In the genomic region with DNA sequence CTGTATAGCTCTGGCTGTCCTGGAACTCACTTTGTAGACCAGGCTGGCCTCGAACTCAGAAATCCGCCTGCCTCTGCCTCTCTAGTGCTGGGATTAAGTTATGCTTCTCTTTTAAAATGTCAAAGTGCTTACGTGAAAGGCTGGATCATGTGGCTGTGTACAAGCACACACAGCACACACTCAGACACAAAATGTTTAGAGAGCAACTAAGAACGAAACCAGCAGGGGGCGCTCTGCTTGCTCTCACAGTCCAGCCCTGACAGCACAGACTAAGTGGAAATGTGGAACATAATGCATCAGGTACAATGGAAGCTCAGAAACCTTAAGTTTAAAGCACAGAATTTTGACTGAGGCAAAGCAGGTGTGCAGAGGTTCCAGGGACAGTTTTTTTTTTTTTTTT, we compare ENCODE assay signal across 8 mouse cellular contexts. TPM values are rescaled to one million over a fixed set of nuclear protein-coding genes. Genes with fewer than 3 reads are reported as not detected.
DNase-seq lines count a peak whose midpoint lies in the region; ATAC-seq lines count a peak whose summit lies in the region.

No protein-coding gene starts in this region.

- no peaks in the 10 kb centered on the region for H3K27me3 ChIP-seq in heart, embryonic 11.5 days (ENCODE audit: control insufficient read depth, insufficient read depth, low read length)

- H3K4me3 ChIP-seq in heart, embryonic 11.5 days (ENCODE audit: low read depth, low read length) = no peak overlapping the region

- no peak overlapping the region for H3K9ac ChIP-seq in heart, embryonic 11.5 days (ENCODE audit: low read depth, low read length)

- 0 out of 2 replicates have a peak, but pooled peaks cover 3% of the 10 kb centered on the region for H3K9me3 ChIP-seq in heart, embryonic 11.5 days (replicated peaks; ENCODE audit: control insufficient read depth, low read length)

- intact Hi-C loops in left cerebral cortex, postnatal 14 days (cut with DNase I) = no loop called here

- no peaks in the 10 kb centered on the region for H3K36me3 ChIP-seq in heart, embryonic 11.5 days (ENCODE audit: control insufficient read depth, insufficient read depth, low read length)

- H3K4me2 ChIP-seq in heart, embryonic 11.5 days = no peak overlapping the region

- 9% methylated on average over 5 of the region's 5 CpGs for WGBS in heart, embryonic 11.5 days (ENCODE audit: insufficient replicate concordance)

- peak; percentile 97 for DNase-seq in heart, adult 11 months
- peak; percentile 84 for DNase-seq in cerebellum, adult 8-10 months
- DNase-seq in frontal cortex, postnatal 10 days (ENCODE audit: low spot score in 2 of 2) = peak; percentile 43 to 58
- DNase-seq in left cerebral cortex, postnatal 14 days (ENCODE audit: low spot score in 2 of 2) = peak; percentile 86 to 91
- DNase-seq in spleen, adult 18-20 months = peak; percentile 62 to 90

- no peak for ATAC-seq in heart, embryonic 11.5 days (replicated peaks; ENCODE audit: insufficient number of reproducible peaks, low FRiP score, low TSS enrichment)
- peak; percentile 82 for ATAC-seq in inflammation-experienced regulatory T-cells, adult 6 months
- peak; percentile 72 for ATAC-seq in megakaryocyte-erythroid progenitor cell, adult 5-6 weeks (replicated peaks; ENCODE audit: low FRiP score, low TSS enrichment, poor library complexity, severe bottlenecking)

- no peaks in the 10 kb centered on the region; the same call in 1 of the 2 replicates for H3K4me1 ChIP-seq in heart, embryonic 11.5 days (ENCODE audit: control insufficient read depth, insufficient read depth, low read length)

- H3K27ac ChIP-seq in heart, embryonic 11.5 days (ENCODE audit: low read depth, low read length) = no peak overlapping the region

RNA-seq across cellular contexts. Expression of a gene that starts 2.4 kb away (rescaled TPM):
- 8.1 and 8.9 TPM in 2 replicates for polyA plus RNA-seq in heart, embryonic 11.5 days (2014; fragmentation: Nextera tagmentation; extraction: Ambion mirVana)
- 1 to 10 TPM; 2.6 to 8.1 (median 3.1) TPM for polyA plus RNA-seq in inflammation-experienced regulatory T-cells, adult 6 months (2017; shearing (Covaris generic))
- 1 to 10 TPM; 3.0 to 3.9 TPM for total RNA-seq in left cerebral cortex, postnatal 14 days (2021)
- total RNA-seq in megakaryocyte-erythroid progenitor cell, adult 5-6 weeks (2014; fragmentation: Nextera tagmentation) = 42.8 and 42.9 TPM in 2 replicates
- 49.8 and 50.6 TPM in 2 replicates for total RNA-seq in megakaryocyte-erythroid progenitor cell, adult 5-6 weeks (2017)

RNA-seq across cellular contexts. Expression of a gene that starts 6.1 kb away (rescaled TPM):
- 41.3 and 45.1 TPM in 2 replicates for polyA plus RNA-seq in heart, embryonic 11.5 days (2014; fragmentation: Nextera tagmentation; extraction: Ambion mirVana)
- polyA plus RNA-seq in inflammation-experienced regulatory T-cells, adult 6 months (2017; shearing (Covaris generic)) = 100 to 1,000 TPM in 2 of 3 experiments, 10 to 100 TPM in 1; 98.6 to 123 (median 113) TPM
- total RNA-seq in left cerebral cortex, postnatal 14 days (2021) = 10 to 100 TPM; 13.6 to 14.1 TPM
- 28.4 and 42.0 TPM in 2 replicates for total RNA-seq in megakaryocyte-erythroid progenitor cell, adult 5-6 weeks (2014; fragmentation: Nextera tagmentation)
- 46.9 and 50.6 TPM in 2 replicates for total RNA-seq in megakaryocyte-erythroid progenitor cell, adult 5-6 weeks (2017)

RNA-seq across cellular contexts. Expression of a gene that starts 55.1 kb away (rescaled TPM):
- 28.2 and 31.5 TPM in 2 replicates for polyA plus RNA-seq in heart, embryonic 11.5 days (2014; fragmentation: Nextera tagmentation; extraction: Ambion mirVana)
- polyA plus RNA-seq in inflammation-experienced regulatory T-cells, adult 6 months (2017; shearing (Covaris generic)) = 10 to 100 TPM; 18.9 to 34.9 (median 32.5) TPM
- 10 to 100 TPM in 1 of 2 experiments, 1 to 10 TPM in 1; 8.8 to 11.1 TPM for total RNA-seq in left cerebral cortex, postnatal 14 days (2021)
- total RNA-seq in megakaryocyte-erythroid progenitor cell, adult 5-6 weeks (2014; fragmentation: Nextera tagmentation) = 23.4 and 30.9 TPM in 2 replicates
- total RNA-seq in megakaryocyte-erythroid progenitor cell, adult 5-6 weeks (2017) = 19.0 and 22.6 TPM in 2 replicates

Comparison
In these comparisons a context has a peak if more than half of its experiments do, and no peak if none do; other contexts are left out.
1. RNA of a gene that starts 2.4 kb away (total RNA-seq): 42.8 to 50.6 TPM in megakaryocyte-erythroid progenitor cell, adult 5-6 weeks; 3.0 to 3.9 TPM in left cerebral cortex, postnatal 14 days; every median in the first group is over 4 times any median in the second.
2. Peak in every context shown above with its lines, with median percentiles within 50 percentile points of each other: DNase-seq.